Mouse (Mus musculus) spleen, adult 2 months (tissue): ENCODE results near the gene Ythdf1.

Experiments
- CTCF ChIP-seq: fragments of 200-500 bp; IDR thresholded peaks from 2 replicates; pipeline ENCODE4 v1.5.1; 2011; ENCODE audit warnings: mild to moderate bottlenecking, inconsistent platforms; ENCODE audit not compliant: insufficient read depth, insufficient read length, insufficient replicate concordance; ENCODE audit errors: extremely low read depth
- POLR2A ChIP-seq: fragments of 200-500 bp; IDR thresholded peaks from 2 replicates; pipeline ENCODE4 v1.6.1; 2011; ENCODE audit warnings: low read depth, low read length, inconsistent platforms

- TF ChIP-seq POLR2A, result no peak
- TF ChIP-seq CTCF, result no peak
Observed at GRCm38 (mm10) chr2:180892841-180893521, 27.8 kb downstream of the Ythdf1 start.
